Mouse (Mus musculus): Measurements from ENCODE around the gene Rgs14. TPM values are rescaled to one million over a fixed set of nuclear protein-coding genes. Genes with fewer than 3 reads are reported as not detected.
A peak's percentile ranks its signal among the peaks of the same experiment; 100 is the strongest.

Rgs14 gene
- polyA plus RNA-seq, 1 experiment: 220 TPM

GRCm38 (mm10) chr13:55400039-55400346, 30.5 kb downstream of the Rgs14 start:
- no peak for DNase-seq
- Histone ChIP-seq H3K4me3 (ENCODE audit: control insufficient read depth, insufficient read depth, low read length) (no peak overlapping the region), H3K4me1 (replicated peaks; ENCODE audit: control insufficient read depth, insufficient read depth, low read length) (peaks cover 4% of the 10 kb centered on the region), H3K27me3 (ENCODE audit: control insufficient read depth, insufficient read depth, low read length) (no peaks in the 10 kb centered on the region; the same call in 1 of the 2 replicates), H3K36me3 (ENCODE audit: control insufficient read depth, insufficient read depth, low read length) (no peaks in the 10 kb centered on the region), H3K27ac (ENCODE audit: control insufficient read depth, insufficient read depth, low read length) (no peak overlapping the region)
- 80% methylated on average over 1 of the region's 1 CpGs for WGBS
- no peak for TF ChIP-seq CTCF (IDR thresholded peaks at IDR 0.05; ENCODE audit: borderline replicate concordance, control insufficient read depth, extremely low read depth, insufficient read depth, low read length, poor library complexity)
- TF ChIP-seq POLR2A (IDR thresholded peaks at IDR 0.05; ENCODE audit: control insufficient read depth, extremely low read depth, insufficient read depth, low read length, poor library complexity): no peak

DNA sequence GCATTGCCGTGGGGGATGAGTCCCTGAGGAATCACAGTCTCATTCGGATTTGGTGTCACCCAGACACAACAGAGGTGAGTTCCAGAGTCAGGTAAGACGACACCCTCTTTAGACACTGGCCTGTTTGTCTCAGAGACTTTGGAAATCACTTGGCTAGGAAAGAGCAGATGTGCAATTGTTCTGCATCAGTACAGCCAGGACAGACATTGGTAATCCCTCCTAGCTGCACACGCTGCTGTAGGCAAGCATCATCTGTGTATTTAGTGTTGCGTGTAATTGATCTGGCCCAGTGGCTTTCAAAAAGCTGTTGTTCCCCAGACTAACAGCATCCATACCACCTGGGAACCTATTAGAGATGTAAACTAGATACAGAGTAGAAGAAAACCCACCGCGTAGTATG, 33.7 kb downstream of the Rgs14 start:
- TF ChIP-seq POLR2A (IDR thresholded peaks at IDR 0.05; ENCODE audit: control insufficient read depth, extremely low read depth, insufficient read depth, low read length, poor library complexity): no peak
- no peak for TF ChIP-seq CTCF (IDR thresholded peaks at IDR 0.05; ENCODE audit: borderline replicate concordance, control insufficient read depth, extremely low read depth, insufficient read depth, low read length, poor library complexity)
- WGBS: 87% methylated on average over 7 of the region's 7 CpGs
- Histone ChIP-seq H3K36me3 (ENCODE audit: control insufficient read depth, insufficient read depth, low read length) (no peaks in the 10 kb centered on the region), H3K27me3 (ENCODE audit: control insufficient read depth, insufficient read depth, low read length) (no peaks in the 10 kb centered on the region), H3K27ac (ENCODE audit: control insufficient read depth, insufficient read depth, low read length) (no peak overlapping the region), H3K4me1 (replicated peaks; ENCODE audit: control insufficient read depth, insufficient read depth, low read length) (peaks cover 14% of the 10 kb centered on the region), H3K4me3 (ENCODE audit: control insufficient read depth, insufficient read depth, low read length) (no peak overlapping the region)
- no peak for DNase-seq

DNA sequence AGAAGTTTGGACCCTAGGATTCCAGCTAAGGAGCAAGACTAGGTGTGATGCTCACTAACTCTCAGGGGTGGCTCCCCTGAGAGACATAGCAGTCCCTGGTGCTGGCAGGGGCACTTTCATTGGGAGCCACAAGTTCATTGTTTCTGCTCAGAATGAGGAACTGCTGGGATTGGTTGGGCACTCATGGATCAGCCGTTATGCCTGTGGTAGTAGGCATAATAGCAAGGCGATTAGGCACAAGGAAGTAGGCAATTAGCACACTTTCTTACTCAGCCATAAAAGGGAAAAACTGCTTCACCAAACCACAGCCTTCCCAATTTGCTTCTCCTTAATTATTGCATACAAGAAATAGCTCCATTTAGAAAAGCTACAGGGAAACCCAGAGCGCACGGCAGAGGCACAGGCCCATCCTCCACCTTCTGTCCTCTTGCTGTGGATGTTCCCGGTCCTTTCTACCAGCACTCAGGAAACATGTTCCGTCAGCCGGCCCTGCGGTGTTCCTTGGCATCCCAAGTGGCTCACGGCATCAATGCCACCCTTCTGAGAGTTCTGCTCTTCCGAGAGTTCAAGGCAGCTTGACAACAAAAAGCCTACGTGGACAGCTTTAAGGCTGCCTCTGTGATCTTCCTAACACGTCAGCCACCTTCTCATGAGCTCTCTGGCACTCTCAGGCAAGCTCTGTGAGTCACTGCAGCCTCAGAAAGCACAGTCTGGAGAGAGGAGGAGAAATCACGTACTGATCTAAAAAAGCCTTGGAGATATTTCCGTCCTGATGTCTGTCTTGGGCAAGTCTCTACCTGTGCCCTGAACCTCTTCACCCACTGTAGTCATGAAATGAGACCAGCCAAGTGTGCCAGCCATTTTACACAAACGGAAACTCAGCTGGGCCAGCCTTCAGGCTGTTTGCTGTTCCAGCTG, 34.7 kb downstream of the Rgs14 start:
- no peaks in the 10 kb centered on the region for H3K36me3 ChIP-seq (ENCODE audit: control insufficient read depth, insufficient read depth, low read length)
- H3K27me3 ChIP-seq (ENCODE audit: control insufficient read depth, insufficient read depth, low read length): no peaks in the 10 kb centered on the region
- no peak for DNase-seq
- no peak overlapping the region for H3K4me3 ChIP-seq (ENCODE audit: control insufficient read depth, insufficient read depth, low read length)
- WGBS: 65% methylated on average over 15 of the region's 15 CpGs
- TF ChIP-seq CTCF (IDR thresholded peaks at IDR 0.05; ENCODE audit: borderline replicate concordance, control insufficient read depth, extremely low read depth, insufficient read depth, low read length, poor library complexity) (no peak), POLR2A (IDR thresholded peaks at IDR 0.05; ENCODE audit: control insufficient read depth, extremely low read depth, insufficient read depth, low read length, poor library complexity) (no peak)
- H3K27ac ChIP-seq (ENCODE audit: control insufficient read depth, insufficient read depth, low read length): no peak overlapping the region
- H3K4me1 ChIP-seq (replicated peaks; ENCODE audit: control insufficient read depth, insufficient read depth, low read length): peaks cover 14% of the 10 kb centered on the region

- Histone ChIP-seq H3K36me3 (ENCODE audit: control insufficient read depth, insufficient read depth, low read length) (no peaks in the 10 kb centered on the region), H3K4me3 (ENCODE audit: control insufficient read depth, insufficient read depth, low read length) (no peak overlapping the region), H3K27me3 (ENCODE audit: control insufficient read depth, insufficient read depth, low read length) (no peaks in the 10 kb centered on the region), H3K27ac (ENCODE audit: control insufficient read depth, insufficient read depth, low read length) (peak overlapping the region; percentile 26), H3K4me1 (replicated peaks; ENCODE audit: control insufficient read depth, insufficient read depth, low read length) (peaks cover 14% of the 10 kb centered on the region)
- DNase-seq: peak; percentile 88
- 8% methylated on average over 11 of the region's 11 CpGs for WGBS
- TF ChIP-seq CTCF (IDR thresholded peaks at IDR 0.05; ENCODE audit: borderline replicate concordance, control insufficient read depth, extremely low read depth, insufficient read depth, low read length, poor library complexity) (peak; percentile 93), POLR2A (IDR thresholded peaks at IDR 0.05; ENCODE audit: control insufficient read depth, extremely low read depth, insufficient read depth, low read length, poor library complexity) (no peak)
Measured at GRCm38 (mm10) chr13:55404853-55405782, 35.6 kb downstream of the Rgs14 start.

GRCm38 (mm10) chr13:55405783-55406390, 36.4 kb downstream of the Rgs14 start:
- TF ChIP-seq CTCF (IDR thresholded peaks at IDR 0.05; ENCODE audit: borderline replicate concordance, control insufficient read depth, extremely low read depth, insufficient read depth, low read length, poor library complexity) (no peak), POLR2A (IDR thresholded peaks at IDR 0.05; ENCODE audit: control insufficient read depth, extremely low read depth, insufficient read depth, low read length, poor library complexity) (no peak)
- peak; percentile 73 for DNase-seq
- H3K27me3 ChIP-seq (ENCODE audit: control insufficient read depth, insufficient read depth, low read length): no peaks in the 10 kb centered on the region
- H3K4me3 ChIP-seq (ENCODE audit: control insufficient read depth, insufficient read depth, low read length): no peak overlapping the region
- WGBS: 9% methylated on average over 13 of the region's 13 CpGs
- no peaks in the 10 kb centered on the region for H3K36me3 ChIP-seq (ENCODE audit: control insufficient read depth, insufficient read depth, low read length)
- H3K4me1 ChIP-seq (replicated peaks; ENCODE audit: control insufficient read depth, insufficient read depth, low read length): peaks cover 14% of the 10 kb centered on the region
- peak overlapping the region; percentile 26 for H3K27ac ChIP-seq (ENCODE audit: control insufficient read depth, insufficient read depth, low read length)

GRCm38 (mm10) chr13:55407341-55407740, 37.8 kb downstream of the Rgs14 start:
- Histone ChIP-seq H3K27ac (ENCODE audit: control insufficient read depth, insufficient read depth, low read length) (no peak overlapping the region), H3K4me1 (replicated peaks; ENCODE audit: control insufficient read depth, insufficient read depth, low read length) (peaks cover 14% of the 10 kb centered on the region), H3K36me3 (ENCODE audit: control insufficient read depth, insufficient read depth, low read length) (no peaks in the 10 kb centered on the region), H3K27me3 (ENCODE audit: control insufficient read depth, insufficient read depth, low read length) (no peaks in the 10 kb centered on the region), H3K4me3 (ENCODE audit: control insufficient read depth, insufficient read depth, low read length) (no peak overlapping the region)
- 88% methylated on average over 4 of the region's 4 CpGs for WGBS
- DNase-seq: no peak
- TF ChIP-seq POLR2A (IDR thresholded peaks at IDR 0.05; ENCODE audit: control insufficient read depth, extremely low read depth, insufficient read depth, low read length, poor library complexity): no peak
- no peak for TF ChIP-seq CTCF (IDR thresholded peaks at IDR 0.05; ENCODE audit: borderline replicate concordance, control insufficient read depth, extremely low read depth, insufficient read depth, low read length, poor library complexity)

All from thymus, adult 2 months (tissue).